Mouse (Mus musculus) lung, embryonic 15.5 days (tissue): ENCODE results near the gene Stx5a. TPM values are rescaled to one million over a fixed set of nuclear protein-coding genes. Genes with fewer than 3 reads are reported as not detected.
A peak's percentile ranks its signal among the peaks of the same experiment; 100 is the strongest.
"Not testable (repeated sequence)": the region's sequence is repeated elsewhere in the genome, so short reads cannot be mapped to it uniquely, and the experiment has no call there.

Source experiments
- ATAC-seq: fragments of 200-750 bp; cut with Nextera tagmentation; 2 replicates; pipeline ENCODE4 v1.8.0; 2017; ENCODE audit warnings: moderate number of reproducible peaks, borderline replicate concordance; ENCODE audit not compliant: low FRiP score, low TSS enrichment; ENCODE audit errors: extremely low read depth
- H3K27ac ChIP-seq: fragments of 300-500 bp; sonication (generic); 2 replicates; pipeline ENCODE4 v1.5.1; 2015; ENCODE audit warnings: moderate library complexity, mild to moderate bottlenecking, inconsistent platforms
- H3K27me3 ChIP-seq: fragments of 300-500 bp; sonication (generic); 2 replicates; pipeline ENCODE4 v1.6.1; 2015; ENCODE audit warnings: inconsistent platforms
- H3K36me3 ChIP-seq: fragments of 300-500 bp; sonication (generic); 2 replicates; pipeline ENCODE4 v1.6.1; 2015; ENCODE audit warnings: inconsistent platforms
- H3K4me1 ChIP-seq: fragments of 300-500 bp; sonication (generic); 2 replicates; pipeline ENCODE4 v1.6.1; 2015; ENCODE audit warnings: inconsistent platforms
- H3K4me2 ChIP-seq: fragments of 300-500 bp; sonication (generic); 2 replicates; pipeline ENCODE4 v1.6.1; 2015; ENCODE audit warnings: inconsistent platforms, mild to moderate bottlenecking, moderate library complexity
- H3K4me3 ChIP-seq: fragments of 300-500 bp; sonication (generic); 2 replicates; pipeline ENCODE4 v1.5.1; 2015; ENCODE audit warnings: mild to moderate bottlenecking, inconsistent platforms
- H3K9ac ChIP-seq: fragments of 300-500 bp; sonication (generic); 2 replicates; pipeline ENCODE4 v1.6.1; 2015; ENCODE audit warnings: inconsistent platforms
- H3K9me3 ChIP-seq: fragments of 300-500 bp; sonication (generic); 2 replicates; pipeline ENCODE4 v1.6.1; 2016; ENCODE audit warnings: inconsistent platforms
- WGBS: fragments of 180-500 bp; shearing (Covaris S2); methylation state at CpG from one replicate; pipeline ENCODE4 v1.1.7; 2015; 5-methylcytosine and 5-hydroxymethylcytosine counted together
- polyA plus RNA-seq: library from polyadenylated mRNA; unstranded; fragments of >200 nt; fragmentation: Nextera tagmentation; extraction: Ambion mirVana; gene quantifications from 2 replicates; pipeline ENCODE4 v1.2.1, GENCODE M21; 2015

The Stx5a gene
- polyA plus RNA-seq, 1 experiment from 2014 or later, result 153 TPM

DNA sequence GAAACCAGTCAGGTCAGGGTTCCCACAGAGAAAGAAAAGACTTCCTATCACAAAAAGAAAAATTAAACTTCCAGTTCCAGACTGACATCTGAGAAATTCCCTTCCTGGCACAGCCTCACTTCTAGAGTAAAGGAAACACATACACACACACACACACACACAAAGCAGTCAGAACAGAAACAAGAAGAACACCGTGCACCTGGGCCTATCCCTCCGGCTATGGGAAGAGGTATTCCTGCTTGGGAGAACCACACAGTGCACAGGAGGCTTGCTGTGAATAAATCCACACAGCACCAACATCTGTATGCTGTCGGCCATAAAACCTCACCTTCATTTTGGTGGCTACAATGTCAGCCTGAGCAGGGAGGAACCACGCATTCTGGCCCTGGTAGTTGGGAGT, 29.7 kb upstream of the Stx5a start:
- Histone ChIP-seq H3K27ac (peak overlapping the region; percentile 94), H3K4me1 (peaks cover 34% of the 10 kb centered on the region), H3K9ac (peak overlapping the region; percentile 85), H3K4me2 (peak overlapping the region; percentile 71), H3K27me3 (no peaks in the 10 kb centered on the region), H3K4me3 (peak overlapping the region; percentile 76), H3K36me3 (peaks cover 51% of the 10 kb centered on the region), H3K9me3 (no peaks in the 10 kb centered on the region)
- 50% methylated on average over 4 of the region's 4 CpGs for WGBS
- no peak for ATAC-seq

DNA sequence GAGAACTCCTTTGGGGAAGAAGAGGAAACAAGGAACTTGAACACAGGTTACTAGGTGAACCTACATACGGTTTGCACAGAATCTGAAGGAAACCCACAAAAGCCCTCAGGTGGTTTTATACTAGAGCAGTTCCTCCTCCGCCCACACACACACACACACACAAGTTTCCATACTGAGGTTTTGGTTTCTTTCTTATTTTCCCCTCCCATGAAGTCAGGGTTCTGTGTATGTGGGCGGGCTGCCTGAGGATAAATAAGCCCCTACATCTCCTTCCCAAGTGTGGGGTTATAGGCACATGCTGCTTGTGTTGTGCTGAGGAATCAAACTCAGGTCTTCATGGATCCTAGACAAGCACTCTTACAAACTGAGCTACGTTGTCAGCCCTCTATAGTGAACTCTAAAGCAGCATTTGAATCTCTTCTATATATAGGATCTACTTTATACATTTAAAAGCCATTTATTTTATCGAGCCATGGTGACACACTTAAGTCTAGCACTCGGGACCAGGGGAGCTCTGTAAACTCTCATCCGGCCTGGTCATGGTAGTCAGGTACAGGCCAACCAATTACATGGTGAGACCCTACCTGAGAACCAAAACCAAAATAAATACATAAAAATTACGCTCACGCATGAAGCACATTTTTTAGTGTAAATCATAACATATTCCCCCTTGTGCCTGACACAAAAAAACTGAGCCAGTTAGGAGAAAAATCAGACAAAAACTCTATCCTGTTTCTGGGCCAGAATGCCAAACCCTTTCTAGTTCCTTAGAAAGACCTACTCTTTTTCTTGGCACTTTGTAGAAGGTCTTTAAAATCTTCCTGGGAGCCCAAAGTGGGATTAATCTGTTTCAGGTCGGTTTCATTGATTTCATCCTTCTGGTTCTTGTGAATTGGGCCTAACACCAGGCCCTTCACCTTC, 29.0 kb upstream of the Stx5a start:
- peak overlapping the region; percentile 85 for H3K9ac ChIP-seq
- 33% methylated on average over 10 of the region's 10 CpGs for WGBS
- ATAC-seq, result no peak
- H3K4me2 ChIP-seq, result peak overlapping the region; percentile 71
- H3K4me1 ChIP-seq, result peaks cover 34% of the 10 kb centered on the region
- H3K27me3 ChIP-seq, result no peaks in the 10 kb centered on the region
- H3K4me3 ChIP-seq, result peak overlapping the region; percentile 76
- no peaks in the 10 kb centered on the region for H3K9me3 ChIP-seq
- peaks cover 44% of the 10 kb centered on the region for H3K36me3 ChIP-seq
- H3K27ac ChIP-seq, result peak overlapping the region; percentile 94

DNA sequence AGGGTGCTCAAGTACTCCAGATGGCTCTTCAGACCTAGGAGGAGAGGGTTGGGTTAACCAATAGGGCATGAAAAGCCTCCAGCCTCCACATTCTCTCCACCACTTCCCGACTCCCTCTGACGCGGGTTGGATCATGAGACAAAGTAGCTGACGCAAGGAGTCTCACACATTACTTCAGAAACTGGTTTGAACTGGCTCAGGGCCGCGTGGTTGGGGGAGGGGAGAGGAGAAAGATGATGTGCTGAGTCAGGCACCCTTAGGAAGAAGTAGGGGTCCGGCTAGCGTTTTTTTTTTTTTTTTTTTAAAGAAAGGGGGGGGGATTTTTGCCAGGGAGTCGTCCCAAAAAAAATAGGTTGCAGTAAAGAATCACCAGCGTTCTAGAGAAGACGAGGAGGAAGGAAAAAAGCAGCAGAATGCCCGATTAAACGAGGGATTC, 28.3 kb upstream of the Stx5a start:
- Histone ChIP-seq H3K9ac (peak overlapping the region; percentile 85), H3K36me3 (peaks cover 38% of the 10 kb centered on the region), H3K27ac (peak overlapping the region; percentile 94), H3K27me3 (no peaks in the 10 kb centered on the region), H3K4me3 (peak overlapping the region; percentile 76), H3K4me1 (peaks cover 34% of the 10 kb centered on the region), H3K4me2 (peak overlapping the region; percentile 71), H3K9me3 (no peaks in the 10 kb centered on the region)
- 0% methylated on average over 12 of the region's 13 CpGs for WGBS
- peak; percentile 71 for ATAC-seq

DNA sequence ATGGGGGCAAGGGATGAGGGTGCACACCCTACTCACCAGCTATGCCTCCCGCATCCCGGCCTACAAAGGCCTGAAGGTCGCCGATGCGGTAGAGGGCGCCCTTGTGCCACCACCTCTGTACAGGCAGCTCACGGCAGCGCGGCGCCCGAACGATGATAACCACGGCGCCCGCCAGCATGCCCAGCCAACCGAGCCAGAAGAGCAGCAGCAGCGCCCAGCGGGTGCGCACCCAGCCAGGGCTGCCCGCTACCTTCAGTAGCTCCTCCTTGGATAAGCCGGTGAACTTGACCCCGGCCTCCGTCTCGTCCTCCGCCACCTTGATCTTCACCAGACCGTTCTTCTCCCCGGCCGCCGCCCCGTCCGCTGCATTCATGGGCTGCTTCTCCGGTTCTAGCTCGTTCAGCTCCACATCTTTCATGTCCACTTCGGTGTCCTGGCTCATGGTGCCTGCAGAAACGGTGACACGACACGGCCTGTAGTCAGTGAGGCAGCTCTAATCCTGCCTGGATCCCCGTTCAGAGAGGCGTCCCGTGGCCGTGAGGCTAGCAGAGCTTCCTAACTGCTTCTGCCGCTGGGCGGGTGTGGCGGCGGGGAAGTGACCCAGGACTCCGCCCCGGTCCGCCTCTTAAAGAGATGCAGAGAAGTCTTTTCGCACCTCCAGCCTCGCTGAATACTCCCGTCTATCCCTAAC, 27.8 kb upstream of the Stx5a start:
- peak overlapping the region; percentile 94 for H3K27ac ChIP-seq
- H3K36me3 ChIP-seq, result peaks cover 32% of the 10 kb centered on the region
- H3K9ac ChIP-seq, result peak overlapping the region; percentile 85
- no peaks in the 10 kb centered on the region for H3K9me3 ChIP-seq
- H3K4me1 ChIP-seq, result peaks cover 34% of the 10 kb centered on the region
- H3K4me3 ChIP-seq, result peak overlapping the region; percentile 76
- H3K4me2 ChIP-seq, result peak overlapping the region; percentile 71
- under 1% methylated on average over 51 of the region's 51 CpGs for WGBS
- no peaks in the 10 kb centered on the region for H3K27me3 ChIP-seq
- peak; percentile 93 for ATAC-seq

DNA sequence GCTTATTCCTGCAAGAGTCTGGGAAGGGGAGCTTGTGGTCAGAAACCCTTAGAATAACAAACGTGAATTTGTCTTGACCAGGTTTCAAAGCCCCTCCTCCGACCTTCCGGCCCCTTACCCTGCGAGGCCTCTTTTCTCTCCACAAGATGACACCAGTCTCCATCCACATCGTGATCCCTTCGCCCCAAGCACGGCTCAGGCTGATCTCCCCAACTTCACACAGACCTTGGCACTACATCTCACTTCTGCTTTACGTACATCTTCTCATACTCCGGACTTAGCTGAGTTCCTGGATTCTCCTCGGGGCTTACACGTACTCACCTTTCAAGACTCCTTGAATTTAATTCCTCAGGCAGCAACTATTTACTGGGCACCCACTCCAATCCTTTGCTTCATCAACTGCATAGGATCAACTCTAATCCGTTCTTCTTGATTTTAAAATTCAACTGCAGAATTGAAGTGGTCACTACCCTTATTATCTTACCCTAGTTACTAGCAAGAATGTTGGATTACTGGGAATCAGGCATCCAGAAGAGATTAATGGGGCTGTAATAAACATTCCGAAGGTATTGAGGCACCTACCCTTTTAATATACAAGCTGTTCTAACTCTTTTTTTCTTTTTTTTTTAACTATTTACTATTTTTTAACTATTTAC, 27.1 kb upstream of the Stx5a start:
- Histone ChIP-seq H3K36me3 (peaks cover 25% of the 10 kb centered on the region), H3K27ac (peak overlapping the region; percentile 94), H3K4me1 (peaks cover 34% of the 10 kb centered on the region), H3K4me3 (peak overlapping the region; percentile 76), H3K9me3 (no peaks in the 10 kb centered on the region), H3K4me2 (peak overlapping the region; percentile 71), H3K9ac (peak overlapping the region; percentile 85), H3K27me3 (no peaks in the 10 kb centered on the region)
- ATAC-seq, result peak; percentile 12; the same call in 1 of the 2 replicates
- WGBS, result 5% methylated on average over 13 of the region's 13 CpGs

DNA sequence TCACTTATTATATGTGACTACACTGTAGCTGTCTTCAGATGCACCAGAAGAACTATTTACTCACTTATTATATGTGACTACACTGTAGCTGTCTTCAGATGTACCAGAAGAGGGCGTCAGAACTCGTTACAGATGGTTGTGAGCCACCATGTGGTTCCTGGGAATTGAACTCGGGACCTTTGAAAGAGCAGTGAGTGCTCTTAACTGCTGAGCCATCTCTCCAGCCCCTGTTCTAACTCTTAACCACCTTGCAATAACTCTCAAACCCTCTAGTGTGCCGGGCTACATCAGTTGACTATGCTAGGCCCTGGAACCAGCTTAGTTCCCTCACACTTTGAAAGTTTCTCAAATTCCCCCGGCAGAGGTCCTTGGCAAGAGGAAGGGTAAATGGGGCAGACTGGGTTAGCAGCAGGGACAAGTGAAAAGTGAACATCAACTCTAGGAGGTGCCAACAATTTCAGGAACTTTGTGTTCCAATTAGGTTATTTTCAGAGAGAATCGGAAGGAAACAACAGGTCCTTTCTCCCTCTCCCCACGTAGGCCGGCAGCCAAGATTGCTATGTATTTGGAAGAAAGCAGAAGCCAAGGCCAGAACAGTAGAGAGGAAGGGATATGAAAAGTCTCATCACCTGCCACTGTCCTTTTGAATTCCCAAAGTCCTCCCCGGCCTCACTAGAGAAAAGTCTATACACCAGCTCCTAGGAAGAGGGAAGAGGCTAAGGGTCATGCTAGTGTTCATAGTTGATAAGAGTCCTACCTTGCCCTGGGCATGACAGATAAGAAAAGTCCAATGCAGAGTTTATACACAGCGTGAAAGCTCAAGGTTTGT, 26.3 kb upstream of the Stx5a start:
- Histone ChIP-seq H3K27ac (no peak overlapping the region), H3K27me3 (no peaks in the 10 kb centered on the region), H3K9ac (0 out of 2 replicates have a peak overlapping the region, but pooled peaks have one; percentile 3), H3K4me1 (peaks cover 33% of the 10 kb centered on the region), H3K4me3 (no peak overlapping the region), H3K4me2 (peak overlapping the region; percentile 71; the same call in 1 of the 2 replicates), H3K9me3 (no peaks in the 10 kb centered on the region), H3K36me3 (peaks cover 18% of the 10 kb centered on the region; the same call in 1 of the 2 replicates)
- 68% methylated on average over 10 of the region's 10 CpGs for WGBS
- no peak for ATAC-seq

DNA sequence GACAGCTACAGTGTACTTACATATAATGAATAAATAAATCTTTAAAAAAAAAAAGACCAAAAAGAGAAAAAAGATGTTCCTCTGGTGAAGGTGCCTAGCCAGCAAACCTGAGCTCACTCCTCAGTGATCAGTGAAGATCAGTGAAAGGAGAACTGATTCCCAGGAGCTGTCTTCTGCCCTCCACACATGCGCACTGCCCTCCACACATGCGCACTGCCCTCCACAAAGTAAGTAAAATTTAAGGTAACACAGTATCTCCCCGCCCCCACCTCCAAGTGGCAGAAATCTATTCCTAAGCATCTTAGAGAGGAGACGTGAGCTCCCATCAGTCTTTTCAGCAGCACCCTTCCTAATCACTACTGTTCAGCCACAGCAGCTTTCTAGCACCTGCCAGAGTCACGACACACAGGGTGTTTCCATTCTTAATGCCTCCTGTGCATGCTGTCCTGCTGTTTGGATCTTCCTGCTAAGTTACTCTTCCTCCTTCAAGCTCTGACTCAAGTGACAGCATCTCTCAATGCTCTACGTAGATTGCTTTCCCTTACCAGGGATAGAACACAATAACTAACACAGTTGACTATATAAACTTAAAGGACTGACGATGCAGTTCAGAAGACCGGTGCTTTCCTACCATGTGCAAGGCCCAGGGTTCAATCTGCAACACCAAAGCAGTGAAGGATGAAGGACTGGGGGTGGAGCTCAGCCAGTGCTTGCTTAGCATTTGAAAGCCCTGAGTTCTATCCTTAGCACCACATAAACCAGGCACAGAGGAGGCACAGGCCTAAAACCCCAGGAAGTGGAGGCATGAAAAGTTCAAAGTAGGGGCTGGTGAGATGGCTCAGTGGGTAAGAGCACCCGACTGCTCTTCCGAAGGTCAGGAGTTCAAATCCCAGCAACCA, 25.1 kb upstream of the Stx5a start:
- no peak overlapping the region for H3K9ac ChIP-seq
- ATAC-seq, result no peak

DNA sequence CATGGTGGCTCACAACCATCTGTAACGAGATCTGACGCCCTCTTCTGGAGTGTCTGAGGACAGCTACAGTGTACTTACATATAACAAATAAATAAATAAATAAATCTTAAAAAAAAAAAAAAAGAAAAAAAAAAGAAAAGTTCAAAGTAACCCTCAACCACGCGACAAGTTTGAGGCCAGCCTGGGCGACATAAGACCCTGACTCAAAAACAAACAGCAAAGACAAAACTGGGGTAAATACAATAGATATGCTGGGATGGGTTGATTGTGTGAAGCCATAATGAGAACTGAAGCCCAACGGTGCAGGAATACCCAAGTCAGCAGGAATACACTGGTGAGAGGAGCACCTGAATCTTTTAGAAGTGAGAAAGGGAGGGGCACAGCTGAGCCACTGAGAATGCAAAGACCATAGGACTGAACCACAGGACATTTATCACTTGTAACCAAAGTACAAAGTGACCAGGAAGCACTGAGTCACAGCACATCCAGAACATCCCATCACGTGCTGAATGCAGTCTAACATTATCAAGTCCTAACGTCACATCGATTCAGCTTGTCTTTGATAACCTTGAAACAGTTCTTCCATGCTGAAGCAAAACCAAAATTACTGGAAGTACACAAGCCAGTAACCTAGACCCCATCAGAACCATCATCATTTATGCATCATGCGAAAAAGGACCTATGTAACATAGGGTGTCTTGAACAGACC, 24.3 kb upstream of the Stx5a start:
- Histone ChIP-seq H3K4me2 (no peak overlapping the region), H3K27ac (no peak overlapping the region), H3K4me1 (peaks cover 17% of the 10 kb centered on the region), H3K9me3 (no peaks in the 10 kb centered on the region), H3K4me3 (no peak overlapping the region), H3K36me3 (no peaks in the 10 kb centered on the region), H3K9ac (no peak overlapping the region), H3K27me3 (no peaks in the 10 kb centered on the region)
- ATAC-seq, result no peak
- WGBS, result 69% methylated on average over 10 of the region's 10 CpGs

More for the DNA sequence above, 25.1 kb upstream of the Stx5a start:
- H3K27ac ChIP-seq, result no peak overlapping the region
- H3K27me3 ChIP-seq, result no peaks in the 10 kb centered on the region
- H3K4me2 ChIP-seq, result no peak overlapping the region
- H3K4me1 ChIP-seq, result peaks cover 21% of the 10 kb centered on the region
- 73% methylated on average over 10 of the region's 10 CpGs for WGBS
- H3K4me3 ChIP-seq, result no peak overlapping the region
- H3K9me3 ChIP-seq, result no peaks in the 10 kb centered on the region
- peaks cover 5% of the 10 kb centered on the region; the same call in 1 of the 2 replicates for H3K36me3 ChIP-seq

DNA sequence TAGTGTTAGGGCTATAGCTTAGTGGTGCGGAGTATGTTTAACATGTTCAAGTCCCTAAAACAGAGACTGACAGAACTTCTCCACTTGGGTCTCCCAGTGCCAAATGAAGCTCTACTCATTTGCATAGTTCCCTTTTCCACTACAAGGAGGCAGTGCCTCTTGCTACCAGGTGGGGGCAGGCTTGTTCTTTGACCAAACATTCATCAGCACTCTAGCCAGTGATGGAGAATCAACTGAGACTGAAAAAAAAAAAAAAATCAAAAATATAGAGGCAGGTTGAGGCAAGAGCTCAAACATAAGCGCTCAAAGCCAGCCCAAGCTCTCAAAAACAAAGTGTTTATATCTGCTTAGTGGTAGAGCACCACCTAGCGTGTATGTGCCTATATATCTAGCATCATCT, 22.9 kb upstream of the Stx5a start:
- Histone ChIP-seq H3K9ac (no peak overlapping the region), H3K4me1 (peaks cover 14% of the 10 kb centered on the region), H3K27me3 (no peaks in the 10 kb centered on the region), H3K4me2 (no peak overlapping the region), H3K9me3 (no peaks in the 10 kb centered on the region), H3K36me3 (no peaks in the 10 kb centered on the region), H3K4me3 (no peak overlapping the region), H3K27ac (no peak overlapping the region)
- WGBS, result 67% methylated on average over 3 of the region's 3 CpGs
- ATAC-seq, result no peak

DNA sequence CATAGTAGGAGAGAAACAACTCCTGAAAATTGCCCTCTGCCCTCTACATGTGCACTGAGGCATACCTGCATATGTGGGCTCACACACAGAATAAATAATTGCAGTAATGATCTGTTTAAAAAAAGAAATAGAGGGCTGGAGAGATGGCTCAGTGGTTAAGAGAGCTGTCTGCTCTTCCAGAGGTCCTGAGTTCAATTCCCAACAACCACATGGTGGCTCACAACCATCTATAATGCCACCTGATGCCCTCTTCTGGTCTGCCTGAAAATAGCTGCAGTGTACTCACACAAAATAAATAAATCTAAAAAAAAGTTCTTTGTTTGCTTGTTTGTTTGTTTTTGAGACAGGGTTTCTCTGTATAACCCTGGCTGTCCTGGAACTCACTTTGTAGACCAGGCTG, 22.2 kb upstream of the Stx5a start:
- not testable (repeated sequence) for H3K27ac ChIP-seq, H3K9me3 ChIP-seq, H3K36me3 ChIP-seq, H3K27me3 ChIP-seq, ATAC-seq, H3K4me2 ChIP-seq, H3K9ac ChIP-seq, H3K4me3 ChIP-seq
- H3K4me1 ChIP-seq, result peaks cover 13% of the 10 kb centered on the region
